ENCODE assay signal across 21 mouse cellular contexts in genomic region chr16:33795887-33796286, GRCm38 (mm10). TPM values are rescaled to one million over a fixed set of nuclear protein-coding genes. Genes with fewer than 3 reads are reported as not detected.
DNase-seq lines count a peak whose midpoint lies in the region; ATAC-seq lines count a peak whose summit lies in the region.
"Had no signal": no experiment of that assay in that cellular context is flagged by ENCODE, and none has a peak within 500 bp of the region (broad histone marks: within the 10 kb centered on the region; RNA-seq: fewer than 3 reads in every experiment).

No protein-coding gene starts in this region.

- no peak for ATAC-seq in intestine, embryonic 15.5 days
- ATAC-seq in midbrain, embryonic 15.5 days (replicated peaks) = no peak
- ATAC-seq: lung, postnatal 0 days had no signal

- H3K27ac ChIP-seq in intestine, embryonic 15.5 days = peak overlapping the region; percentile 48; the same call in 1 of the 2 replicates
- H3K27ac ChIP-seq in midbrain, embryonic 15.5 days = no peak overlapping the region
- H3K27ac ChIP-seq: hindbrain, embryonic 13.5 days had no signal

- peak; percentile 18 for DNase-seq in CD4-positive helper T cell, adult 2 months (ENCODE audit: low read depth, low spot score)
- peak; percentile 75 for DNase-seq in MEL-GATA-1-ER (ENCODE audit: extremely low read depth, low read depth)
- DNase-seq in left cerebral cortex, adult 8-10 months (ENCODE audit: low spot score in 2 of 2) = no peak
- no peak for DNase-seq in ovary, postnatal 36 days (ENCODE audit: low spot score)
- no peak for DNase-seq in right cerebral cortex, postnatal 25 days
- DNase-seq: adrenal gland, adult 2 months; cerebellum, adult 11 months; cerebellum, postnatal 25 days; gastrocnemius, postnatal 10 days; heart, postnatal 10 days; layer of hippocampus, postnatal 36 days; right cerebral cortex, postnatal 4 days; thymus, adult 18-20 months had no signal

- H3K4me2 ChIP-seq in intestine, embryonic 15.5 days (replicated peaks) = peak overlapping the region; percentile 39
- no peak overlapping the region for H3K4me2 ChIP-seq in midbrain, embryonic 15.5 days
- H3K4me2 ChIP-seq: hindbrain, embryonic 13.5 days; midbrain, embryonic 11.5 days had no signal

- H3K4me3 ChIP-seq in intestine, embryonic 15.5 days (replicated peaks) = peak overlapping the region; percentile 37
- H3K4me3 ChIP-seq in megakaryocyte, embryonic 14.5 days (replicated peaks) = peak overlapping the region; percentile 91
- no peak overlapping the region for H3K4me3 ChIP-seq in midbrain, embryonic 15.5 days
- H3K4me3 ChIP-seq: hindbrain, embryonic 13.5 days had no signal

- peak overlapping the region; percentile 42 for H3K9ac ChIP-seq in intestine, embryonic 15.5 days
- no peak overlapping the region for H3K9ac ChIP-seq in midbrain, embryonic 15.5 days
- H3K9ac ChIP-seq: hindbrain, embryonic 13.5 days had no signal

- H3K4me1 ChIP-seq in intestine, embryonic 15.5 days (replicated peaks) = 0 out of 2 replicates have a peak, but pooled peaks cover 3% of the 10 kb centered on the region
- peaks cover 80% of the 10 kb centered on the region for H3K4me1 ChIP-seq in megakaryocyte, embryonic 14.5 days
- no peaks in the 10 kb centered on the region for H3K4me1 ChIP-seq in midbrain, embryonic 15.5 days
- H3K4me1 ChIP-seq: hindbrain, embryonic 13.5 days had no signal

- no peaks in the 10 kb centered on the region for H3K9me3 ChIP-seq in intestine, embryonic 15.5 days
- no peaks in the 10 kb centered on the region for H3K9me3 ChIP-seq in megakaryocyte, embryonic 14.5 days
- no peaks in the 10 kb centered on the region for H3K9me3 ChIP-seq in midbrain, embryonic 15.5 days
- H3K9me3 ChIP-seq: hindbrain, embryonic 13.5 days had no signal

- H3K27me3 ChIP-seq in intestine, embryonic 15.5 days (replicated peaks) = no peaks in the 10 kb centered on the region
- no peaks in the 10 kb centered on the region for H3K27me3 ChIP-seq in megakaryocyte, embryonic 14.5 days (replicated peaks)
- H3K27me3 ChIP-seq in midbrain, embryonic 15.5 days (replicated peaks) = no peaks in the 10 kb centered on the region
- H3K27me3 ChIP-seq: hindbrain, embryonic 13.5 days had no signal

- no peaks in the 10 kb centered on the region for H3K36me3 ChIP-seq in intestine, embryonic 15.5 days
- H3K36me3 ChIP-seq in megakaryocyte, embryonic 14.5 days (replicated peaks; ENCODE audit: low read length) = peaks cover 54% of the 10 kb centered on the region
- no peaks in the 10 kb centered on the region for H3K36me3 ChIP-seq in midbrain, embryonic 15.5 days (replicated peaks)
- H3K36me3 ChIP-seq: hindbrain, embryonic 13.5 days had no signal

- WGBS in intestine, embryonic 15.5 days = 49% methylated on average over 6 of the region's 6 CpGs
- WGBS in midbrain, embryonic 15.5 days = 83% methylated on average over 6 of the region's 6 CpGs

RNA-seq across cellular contexts. Expression of gene Muc13, which starts 2.0 kb away (rescaled TPM):
- polyA plus RNA-seq in intestine, embryonic 15.5 days (2015; fragmentation: Nextera tagmentation; extraction: Ambion mirVana) = 209 and 261 TPM in 2 replicates
- 11.6 and 21.1 TPM in 2 replicates for polyA plus RNA-seq in megakaryocyte, embryonic 14.5 days (2012; ENCODE audit: insufficient read depth, low replicate concordance)
- total RNA-seq in left cerebral cortex, adult 8-10 months (2022) = under 1 TPM in 1 of 4 experiments, not detected in 3; 0.11 TPM
- 0.08 TPM in 1 of 2 replicates, not detected in the other for polyA plus RNA-seq in midbrain, embryonic 15.5 days (2015; fragmentation: Nextera tagmentation; extraction: Ambion mirVana)
- total RNA-seq: adrenal gland, adult 2 months; layer of hippocampus, adult 18-20 months; layer of hippocampus, postnatal 36 days; liver, adult 2 months had no signal
- polyA plus RNA-seq: hindbrain, embryonic 13.5 days had no signal

RNA-seq across cellular contexts. Expression of gene Itgb5, which starts 33.6 kb away (rescaled TPM):
- polyA plus RNA-seq in intestine, embryonic 15.5 days (2015; fragmentation: Nextera tagmentation; extraction: Ambion mirVana) = 35.8 and 36.1 TPM in 2 replicates
- 6.9 and 13.0 TPM in 2 replicates for polyA plus RNA-seq in megakaryocyte, embryonic 14.5 days (2012; ENCODE audit: insufficient read depth, low replicate concordance)
- total RNA-seq in left cerebral cortex, adult 8-10 months (2022) = 10 to 100 TPM; 42.5 to 81.2 (median 53.6) TPM
- polyA plus RNA-seq in midbrain, embryonic 15.5 days (2015; fragmentation: Nextera tagmentation; extraction: Ambion mirVana) = 24.1 and 24.6 TPM in 2 replicates

Comparison
In these comparisons a context has a peak if more than half of its experiments do, and no peak if none do; other contexts are left out.
1. DNase-seq: peak in CD4-positive helper T cell, adult 2 months (single experiment) and MEL-GATA-1-ER (single experiment); none in left cerebral cortex, adult 8-10 months (0 of 2), ovary, postnatal 36 days (single experiment) and right cerebral cortex, postnatal 25 days (single experiment).
2. RNA of gene Muc13, which starts 2.0 kb away (polyA plus RNA-seq): 209 to 261 TPM in intestine, embryonic 15.5 days and 11.6 to 21.1 TPM in megakaryocyte, embryonic 14.5 days; 0.08 TPM in midbrain, embryonic 15.5 days; every median in the first group is over 10 times any median in the second.